Mouse (Mus musculus) midbrain, embryonic 11.5 days (tissue): ENCODE data around the gene Clpb. TPM values are rescaled to one million over a fixed set of nuclear protein-coding genes. Genes with fewer than 3 reads are reported as not detected.

Experiments used
- ATAC-seq: fragments of 200-750 bp; cut with Nextera tagmentation; 2 replicates; pipeline ENCODE4 v1.8.0; 2017; ENCODE audit warnings: moderate TSS enrichment, moderate library complexity; ENCODE audit not compliant: low FRiP score
- DNase-seq: peaks from one replicate; pipeline ENCODE4 v3.0.0; 2015; ENCODE audit warnings: low spot score; ENCODE audit errors: missing footprints
- H3K27ac ChIP-seq: fragments of 300-500 bp; sonication (generic); 2 replicates; pipeline ENCODE4 v1.5.1; 2014; ENCODE audit warnings: low read depth, low read length
- H3K27me3 ChIP-seq: fragments of 300-500 bp; sonication (generic); 2 replicates; pipeline ENCODE4 v1.6.1; 2014; ENCODE audit warnings: mild to moderate bottlenecking, low read length, moderate library complexity, mixed read lengths; ENCODE audit not compliant: control insufficient read depth, insufficient read depth
- H3K36me3 ChIP-seq: fragments of 300-500 bp; sonication (generic); 2 replicates; pipeline ENCODE4 v1.6.1; 2014; ENCODE audit warnings: mild to moderate bottlenecking, low read length, moderate library complexity, mixed read lengths; ENCODE audit not compliant: control insufficient read depth, insufficient read depth
- H3K4me1 ChIP-seq: fragments of 300-500 bp; sonication (generic); 2 replicates; pipeline ENCODE4 v1.6.1; 2014; ENCODE audit warnings: low read length; ENCODE audit not compliant: control insufficient read depth, insufficient read depth
- H3K4me2 ChIP-seq: fragments of 300-500 bp; sonication (generic); 2 replicates; pipeline ENCODE4 v1.6.1; 2014; ENCODE audit warnings: mild to moderate bottlenecking, moderate library complexity
- H3K4me3 ChIP-seq: fragments of 300-500 bp; sonication (generic); 2 replicates; pipeline ENCODE4 v1.5.1; 2014; ENCODE audit warnings: low read depth, low read length
- H3K9ac ChIP-seq: fragments of 300-500 bp; sonication (generic); 2 replicates; pipeline ENCODE4 v1.6.1; 2014; ENCODE audit warnings: low read length
- H3K9me3 ChIP-seq: fragments of 300-500 bp; sonication (generic); 2 replicates; pipeline ENCODE4 v1.6.1; 2016; ENCODE audit warnings: low read length; ENCODE audit not compliant: control insufficient read depth
- WGBS: fragments of 180-500 bp; shearing (Covaris S2); extraction: QIAGEN DNeasy Blood & Tissue Kit; methylation state at CpG from one replicate; pipeline ENCODE4 v1.1.7; 2014; 5-methylcytosine and 5-hydroxymethylcytosine counted together
- polyA plus RNA-seq: library from polyadenylated mRNA; unstranded; fragments of >200 nt; fragmentation: Nextera tagmentation; extraction: Ambion mirVana; gene quantifications from 2 replicates; pipeline ENCODE4 v1.2.1, GENCODE M21; 2014

Clpb gene
- polyA plus RNA-seq, 1 experiment from 2014 or later, result 38.8 TPM

GRCm38 (mm10) chr7:101817861-101818401 is 154.5 kb downstream of the Clpb start, which contains the start of gene Phox2a:
Phox2a (plus strand) TSS chr7:101818313.
- ATAC-seq (peak; percentile 45), DNase-seq (peak; percentile 91)
- H3K36me3 ChIP-seq, result no peaks in the 10 kb centered on the region
- peaks cover 57% of the 10 kb centered on the region for H3K27me3 ChIP-seq
- H3K4me1 ChIP-seq, result peaks cover 21% of the 10 kb centered on the region
- peak within 1 kb of the TSS; percentile 30 for H3K4me3 ChIP-seq
- under 1% methylated on average over 45 of the region's 45 CpGs for WGBS
- H3K9me3 ChIP-seq, result no peaks in the 10 kb centered on the region
- no peak within 1 kb of the TSS for H3K9ac ChIP-seq
- peak within 1 kb of the TSS; percentile 44 for H3K4me2 ChIP-seq
- H3K27ac ChIP-seq, result no peak within 1 kb of the TSS

GRCm38 (mm10) chr7:101820295-101821030 is 157.0 kb downstream of the Clpb start:
- WGBS, result 4% methylated on average over 35 of the region's 35 CpGs
- H3K27me3 ChIP-seq, result peaks cover 59% of the 10 kb centered on the region
- ATAC-seq (no peak), DNase-seq (peak; percentile 96)
- peaks cover 21% of the 10 kb centered on the region for H3K4me1 ChIP-seq
- H3K9me3 ChIP-seq, result no peaks in the 10 kb centered on the region
- H3K4me2 ChIP-seq, result peak overlapping the region; percentile 66
- no peak overlapping the region for H3K27ac ChIP-seq
- H3K36me3 ChIP-seq, result no peaks in the 10 kb centered on the region; the same call in 1 of the 2 replicates
- peak overlapping the region; percentile 37; the same call in 1 of the 2 replicates for H3K4me3 ChIP-seq
- peak overlapping the region; percentile 27; the same call in 1 of the 2 replicates for H3K9ac ChIP-seq

- peak; percentile 77 for ATAC-seq
- peak overlapping the region; percentile 66 for H3K9ac ChIP-seq
- peaks cover 8% of the 10 kb centered on the region for H3K36me3 ChIP-seq
- H3K9me3 ChIP-seq, result no peaks in the 10 kb centered on the region
- peak; percentile 98 for DNase-seq
- H3K27me3 ChIP-seq, result peaks cover 57% of the 10 kb centered on the region
- peak overlapping the region; percentile 66 for H3K4me2 ChIP-seq
- peak overlapping the region; percentile 37 for H3K4me3 ChIP-seq
- 0% methylated on average over 63 of the region's 71 CpGs for WGBS
- peaks cover 21% of the 10 kb centered on the region for H3K4me1 ChIP-seq
- no peak overlapping the region for H3K27ac ChIP-seq
Measured at GRCm38 (mm10) chr7:101821571-101822501, 158.4 kb downstream of the Clpb start.

- Histone ChIP-seq H3K4me1 (peaks cover 18% of the 10 kb centered on the region), H3K36me3 (peaks cover 11% of the 10 kb centered on the region), H3K9me3 (no peaks in the 10 kb centered on the region), H3K4me3 (no peak overlapping the region), H3K9ac (no peak overlapping the region), H3K4me2 (no peak overlapping the region), H3K27ac (no peak overlapping the region), H3K27me3 (peaks cover 44% of the 10 kb centered on the region)
- DNase-seq, result peak; percentile 92
- peak; percentile 16 for ATAC-seq
- WGBS, result 30% methylated on average over 32 of the region's 32 CpGs
Measured at GRCm38 (mm10) chr7:101822836-101823757, 159.7 kb downstream of the Clpb start.

GRCm38 (mm10) chr7:101823758-101824630 is 160.6 kb downstream of the Clpb start:
- H3K27ac ChIP-seq, result no peak overlapping the region
- no peak overlapping the region for H3K4me2 ChIP-seq
- DNase-seq (peak; percentile 87), ATAC-seq (no peak)
- H3K9me3 ChIP-seq, result no peaks in the 10 kb centered on the region
- peaks cover 35% of the 10 kb centered on the region for H3K27me3 ChIP-seq
- no peak overlapping the region for H3K4me3 ChIP-seq
- H3K4me1 ChIP-seq, result peaks cover 13% of the 10 kb centered on the region
- no peak overlapping the region for H3K9ac ChIP-seq
- H3K36me3 ChIP-seq, result peaks cover 16% of the 10 kb centered on the region
- 86% methylated on average over 18 of the region's 18 CpGs for WGBS

- ATAC-seq (no peak), DNase-seq (no peak)
- Histone ChIP-seq H3K4me1 (peaks cover 15% of the 10 kb centered on the region; the same call in 1 of the 2 replicates), H3K9ac (no peak overlapping the region), H3K4me3 (no peak overlapping the region), H3K36me3 (peaks cover 50% of the 10 kb centered on the region), H3K4me2 (no peak overlapping the region), H3K27ac (no peak overlapping the region), H3K27me3 (no peaks in the 10 kb centered on the region), H3K9me3 (no peaks in the 10 kb centered on the region)
- WGBS, result 92% methylated on average over 3 of the region's 3 CpGs
Measured at GRCm38 (mm10) chr7:101830373-101830772, 166.9 kb downstream of the Clpb start.

GRCm38 (mm10) chr7:101831437-101831836 is 168.0 kb downstream of the Clpb start:
- 92% methylated on average over 8 of the region's 8 CpGs for WGBS
- Histone ChIP-seq H3K36me3 (peaks cover 42% of the 10 kb centered on the region), H3K9ac (no peak overlapping the region), H3K27me3 (no peaks in the 10 kb centered on the region), H3K4me2 (no peak overlapping the region), H3K4me3 (no peak overlapping the region), H3K9me3 (no peaks in the 10 kb centered on the region), H3K27ac (no peak overlapping the region), H3K4me1 (peaks cover 17% of the 10 kb centered on the region; the same call in 1 of the 2 replicates)
- ATAC-seq (no peak), DNase-seq (peak; percentile 37)
